ENCODE assay signal across 8 mouse cellular contexts in the genomic region with DNA sequence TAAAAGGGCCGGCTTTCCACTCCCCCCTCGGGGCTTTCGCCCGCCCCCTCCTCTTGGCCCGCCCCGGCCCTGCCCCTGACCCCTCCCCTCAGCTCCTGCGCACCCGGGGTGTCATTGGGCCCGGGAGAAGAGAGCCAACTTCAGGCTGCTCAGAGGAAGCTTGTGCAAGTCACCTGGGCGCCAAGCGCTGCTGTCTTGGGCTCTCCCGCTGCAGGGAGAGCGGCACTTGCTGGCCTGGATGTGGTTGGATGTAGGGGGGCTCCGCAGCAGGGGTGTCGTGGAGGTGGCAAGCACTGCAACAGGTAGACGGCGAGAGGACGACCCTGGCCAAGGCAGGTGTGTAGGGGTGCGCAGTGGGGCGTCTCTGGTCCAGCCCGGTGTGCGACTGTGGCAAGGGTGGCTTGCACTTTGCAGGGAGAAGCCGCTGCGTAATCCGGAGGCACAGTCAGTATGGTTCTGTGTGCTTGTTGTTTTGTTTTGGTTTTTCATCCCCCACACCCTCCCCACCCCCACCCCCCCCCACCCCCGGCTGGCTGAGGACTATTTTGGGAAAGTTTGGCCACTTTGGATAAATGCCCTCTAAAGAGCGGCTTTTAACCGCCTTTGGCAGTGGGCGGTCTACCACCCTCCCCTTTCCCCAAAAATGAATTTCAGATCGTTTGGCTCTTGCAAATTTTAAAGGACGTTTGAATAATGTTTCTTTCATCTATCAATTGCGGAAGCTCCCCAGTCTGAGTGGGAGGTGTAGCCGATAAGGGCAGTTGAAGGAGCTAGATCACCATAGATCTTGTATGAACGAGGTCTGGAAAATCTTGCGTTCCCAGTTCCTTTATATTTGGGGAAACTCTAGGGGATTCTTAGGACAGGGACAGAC. TPM values are rescaled to one million over a fixed set of nuclear protein-coding genes. Genes with fewer than 3 reads are reported as not detected.
DNase-seq lines count a peak whose midpoint lies in the region; ATAC-seq and TF ChIP-seq lines count a peak whose summit lies in the region.

No protein-coding gene starts in this region.

- no peak overlapping the region for H3K27ac ChIP-seq in heart, embryonic 13.5 days (replicated peaks)
- peak overlapping the region; percentile 70 for H3K27ac ChIP-seq in liver, postnatal 0 days (ENCODE audit: low read depth)

- peak overlapping the region; percentile 100 for H3K4me2 ChIP-seq in heart, embryonic 13.5 days
- H3K4me2 ChIP-seq in liver, postnatal 0 days (ENCODE audit: low read depth, low read length): peak overlapping the region; percentile 90

- DNase-seq in kidney, adult 18-20 months: peak; percentile 10
- no peak for DNase-seq in kidney, adult 9 months
- peak; percentile 6 for DNase-seq in Muller cell, postnatal 12 days (ENCODE audit: inconsistent ontology term)
- no peak for DNase-seq in liver, postnatal 0 days
- no peak for DNase-seq in layer of hippocampus, adult 9-10 months (ENCODE audit: low spot score)
- DNase-seq in thymus, postnatal 10 days (ENCODE audit: low spot score in 2 of 2): no peak
- DNase-seq in urinary bladder, postnatal 4 days (ENCODE audit: low spot score in 2 of 2): no peak

- WGBS in heart, embryonic 13.5 days: 2% methylated on average over 35 of the region's 35 CpGs
- 1% methylated on average over 30 of the region's 35 CpGs for WGBS in liver, postnatal 0 days (ENCODE audit: insufficient replicate concordance)

- H3K9me3 ChIP-seq in heart, embryonic 13.5 days: no peaks in the 10 kb centered on the region
- H3K9me3 ChIP-seq in liver, postnatal 0 days (ENCODE audit: low read length): no peaks in the 10 kb centered on the region

- H3K4me1 ChIP-seq in heart, embryonic 13.5 days: peaks cover 17% of the 10 kb centered on the region
- peaks cover 11% of the 10 kb centered on the region for H3K4me1 ChIP-seq in liver, postnatal 0 days (ENCODE audit: insufficient read depth)

- H3K27me3 ChIP-seq in heart, embryonic 13.5 days (replicated peaks): peaks cover 32% of the 10 kb centered on the region
- peaks cover 25% of the 10 kb centered on the region for H3K27me3 ChIP-seq in liver, postnatal 0 days (ENCODE audit: insufficient read depth, low read length)

- no peak for TF ChIP-seq EP300 in liver, postnatal 0 days (IDR thresholded peaks at IDR 0.05; ENCODE audit: low read depth)

- H3K4me3 ChIP-seq in heart, embryonic 13.5 days: peak overlapping the region; percentile 72
- peak overlapping the region; percentile 73 for H3K4me3 ChIP-seq in liver, postnatal 0 days (ENCODE audit: low read depth, low read length)

- no peaks in the 10 kb centered on the region for H3K36me3 ChIP-seq in heart, embryonic 13.5 days
- no peaks in the 10 kb centered on the region for H3K36me3 ChIP-seq in liver, postnatal 0 days (replicated peaks; ENCODE audit: insufficient read depth, low read length)

- H3K9ac ChIP-seq in heart, embryonic 13.5 days: peak overlapping the region; percentile 82
- H3K9ac ChIP-seq in liver, postnatal 0 days (replicated peaks): peak overlapping the region; percentile 60; the same call in 1 of the 2 replicates

- peak; percentile 10; the same call in 1 of the 2 replicates for ATAC-seq in heart, embryonic 13.5 days (ENCODE audit: extremely low read depth, insufficient number of reproducible peaks, low FRiP score, low TSS enrichment)
- ATAC-seq in liver, postnatal 0 days: peak; percentile 14

- TF ChIP-seq CTCF in liver, postnatal 0 days (IDR thresholded peaks at IDR 0.05; ENCODE audit: low read depth): no peak

RNA-seq across cellular contexts. Expression of a gene that starts 3.2 kb away (rescaled TPM):
- 3.2 and 3.9 TPM in 2 replicates for polyA plus RNA-seq in heart, embryonic 13.5 days (2015; fragmentation: Nextera tagmentation; extraction: Ambion mirVana)
- polyA plus RNA-seq in liver, postnatal 0 days (2015; fragmentation: Nextera tagmentation; extraction: Ambion mirVana): 3.4 and 3.9 TPM in 2 replicates

Comparison
In these comparisons a context has a peak if more than half of its experiments do, and no peak if none do; other contexts are left out.
1. DNase-seq: peak in kidney, adult 18-20 months (single experiment) and Muller cell, postnatal 12 days (single experiment); none in kidney, adult 9 months (single experiment), liver, postnatal 0 days (single experiment), layer of hippocampus, adult 9-10 months (single experiment), thymus, postnatal 10 days (0 of 2) and urinary bladder, postnatal 4 days (0 of 2).